19 mouse cellular contexts compared by ENCODE assay signal in genomic region chr13:94681606-94682005, GRCm38 (mm10).
DNase-seq lines count a peak whose midpoint lies in the region; ATAC-seq lines count a peak whose summit lies in the region.
"Had no signal": no experiment of that assay in that cellular context is flagged by ENCODE, and none has a peak within 500 bp of the region (broad histone marks: within the 10 kb centered on the region; RNA-seq: fewer than 3 reads in every experiment).

No protein-coding gene starts in this region.

- peaks cover 7% of the 10 kb centered on the region; the same call in 1 of the 2 replicates for H3K4me1 ChIP-seq in neural tube, embryonic 11.5 days (ENCODE audit: control insufficient read depth, insufficient read depth, low read length)
- H3K4me1 ChIP-seq: heart, embryonic 13.5 days had no signal

- DNase-seq in embryo, embryonic 11 days = peak; percentile 19
- no peak for DNase-seq in embryo, embryonic 10 days (ENCODE audit: low spot score)
- no peak for DNase-seq in neural tube, embryonic 11.5 days (ENCODE audit: low spot score)
- no peak for DNase-seq in neural tube, embryonic 10.5 days (ENCODE audit: extremely low spot score, low spot score)
- DNase-seq in ZHBTc4 (ENCODE audit: low read depth, low spot score) (peak; percentile 46), liver (no peak)
- DNase-seq in left cerebral cortex, adult 9 months (ENCODE audit: low spot score in 2 of 2) = no peak
- DNase-seq: adrenal gland, postnatal 14 days; cerebellum, adult 2 months; gastrocnemius, adult 2 months; gastrocnemius, postnatal 25 days; heart, postnatal 4 days had no signal

- H3K4me3 ChIP-seq in neural tube, embryonic 11.5 days (ENCODE audit: low read depth, low read length) = no peak overlapping the region
- H3K4me3 ChIP-seq: forebrain, embryonic 10.5 days; gastrocnemius, adult 2 months; heart, embryonic 13.5 days had no signal

- 85% methylated on average over 13 of the region's 13 CpGs for WGBS in neural tube, embryonic 11.5 days

- 0 out of 2 replicates have a peak overlapping the region, but pooled peaks have one; percentile 39 for H3K27ac ChIP-seq in neural tube, embryonic 11.5 days (ENCODE audit: low read depth, low read length)
- H3K27ac ChIP-seq: forebrain, embryonic 10.5 days; gastrocnemius, adult 2 months; heart, embryonic 13.5 days; hindbrain, embryonic 14.5 days had no signal

- no peak overlapping the region for H3K9ac ChIP-seq in neural tube, embryonic 11.5 days (ENCODE audit: low read length)
- H3K9ac ChIP-seq: heart, embryonic 13.5 days; hindbrain, embryonic 14.5 days had no signal

- H3K36me3 ChIP-seq in neural tube, embryonic 11.5 days (ENCODE audit: control insufficient read depth, insufficient read depth, low read length) = no peaks in the 10 kb centered on the region
- H3K36me3 ChIP-seq: forebrain, embryonic 10.5 days; heart, embryonic 13.5 days had no signal

- no peak overlapping the region for H3K4me2 ChIP-seq in neural tube, embryonic 11.5 days (ENCODE audit: low read depth)
- H3K4me2 ChIP-seq: heart, embryonic 13.5 days; hindbrain, embryonic 14.5 days had no signal

- no peaks in the 10 kb centered on the region for H3K9me3 ChIP-seq in neural tube, embryonic 11.5 days (ENCODE audit: control insufficient read depth, low read length)
- H3K9me3 ChIP-seq: forebrain, embryonic 10.5 days; heart, embryonic 13.5 days had no signal

- no peak for ATAC-seq in neural tube, embryonic 11.5 days (ENCODE audit: insufficient read depth, low FRiP score, low TSS enrichment)
- ATAC-seq: activated CD4-positive, CD25-positive, alpha-beta regulatory T cell, adult 4 months; forebrain, embryonic 14.5 days; inflammation-experienced regulatory T-cells, adult 6 months; intestine, postnatal 0 days had no signal

- peaks cover 6% of the 10 kb centered on the region; the same call in 1 of the 2 replicates for H3K27me3 ChIP-seq in neural tube, embryonic 11.5 days (ENCODE audit: control insufficient read depth, insufficient read depth, low read length)

Comparison
In these comparisons a context has a peak if more than half of its experiments do, and no peak if none do; other contexts are left out.
1. DNase-seq: peak in embryo, embryonic 11 days (single experiment) and ZHBTc4 (single experiment); none in embryo, embryonic 10 days (single experiment), neural tube, embryonic 11.5 days (single experiment), neural tube, embryonic 10.5 days (single experiment), liver (single experiment) and left cerebral cortex, adult 9 months (0 of 2).